Mouse (Mus musculus) stomach, postnatal 0 days (tissue): Measurements from ENCODE around the gene Shld1.

Experiments
- CTCF ChIP-seq: IDR thresholded peaks from 2 replicates; pipeline ENCODE4 v1.5.1; 2016; ENCODE audit warnings: antibody characterized with exemption, low read depth, mild to moderate bottlenecking, moderate library complexity
- EP300 ChIP-seq: optimal IDR thresholded peaks from 2 replicates; pipeline ENCODE3; 2016; ENCODE audit warnings: antibody characterized with exemption

- TF ChIP-seq EP300: no peak
- TF ChIP-seq CTCF: no peak
These were observed 28.8 kb downstream of the Shld1 start for GRCm38 (mm10) chr2:132715421-132716070.
